Mouse (Mus musculus) gastrocnemius, postnatal 10 days (tissue): Measurements from ENCODE around the gene Mbip. TPM values are rescaled to one million over a fixed set of nuclear protein-coding genes. Genes with fewer than 3 reads are reported as not detected.

ENCODE experiments used
- DNase-seq: peaks from one replicate; pipeline ENCODE4 v3.0.0; 2021; ENCODE audit warnings: mixed read lengths
- long read RNA-seq, 2 experiments: library from polyadenylated mRNA; stranded (forward); transcript quantifications; one replicate each; pipeline ENCODE4 v2.0.0; 2021
- total RNA-seq, 2 experiments: library from RNA; stranded (reverse); gene quantifications; 2 replicates each; pipeline ENCODE4 v1.2.3; 2021

The Mbip gene
- 10 to 100 TPM in 1 of 2 experiments, 1 to 10 TPM in 1; 8.2 to 10.5 TPM for total RNA-seq
- long read RNA-seq, experiment 1, transcript Mbip-201 (9 exons, 1,512 nt) = major isoform, 5 of 7 reads
- long read RNA-seq, experiment 1, partial matches to known transcripts = 0 of 7 reads
- long read RNA-seq, experiment 1, other reads (novel, unspliced or antisense) = 1 of 7 reads
- long read RNA-seq, experiment 2, transcript Mbip-201 (9 exons, 1,512 nt) = major isoform, 8 of 13 reads
- long read RNA-seq, experiment 2, partial matches to known transcripts = 1 of 13 reads
- long read RNA-seq, experiment 2, other reads (novel, unspliced or antisense) = 3 of 13 reads

- DNase-seq = peak; percentile 99
Measured at GRCm38 (mm10) chr12:56345367-56346089, at the start of gene Mbip. TSS of gene Mbip (minus strand) at chr12:56345894.

DNA sequence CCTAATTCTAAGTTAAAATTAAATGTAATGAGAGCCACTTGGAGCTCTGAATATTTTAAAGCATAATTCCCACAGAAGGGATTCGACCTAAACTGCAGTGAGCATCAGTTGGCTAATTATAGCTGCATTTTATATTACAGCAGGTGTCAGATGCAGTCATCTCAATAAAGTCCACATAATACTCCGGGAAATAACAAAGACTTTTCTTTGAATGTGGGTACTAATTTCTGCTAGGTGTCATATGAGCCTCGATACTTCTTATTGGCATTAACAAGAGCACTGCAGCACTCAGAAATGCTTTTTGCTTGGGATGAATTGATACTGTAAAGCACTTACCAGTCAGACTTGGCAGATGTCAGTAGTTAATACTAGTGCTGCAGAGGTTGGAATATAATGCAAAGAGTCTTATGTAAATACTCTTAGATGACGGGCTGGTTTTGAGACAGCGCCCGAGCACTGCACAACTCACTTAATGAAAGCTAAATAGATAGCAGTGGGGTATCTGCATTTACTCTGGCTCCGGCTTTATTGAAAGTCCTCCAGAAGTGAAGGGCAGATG lies 42.0 kb upstream of the Mbip start:
- DNase-seq = no peak

- no peak for DNase-seq
Measured at GRCm38 (mm10) chr12:56386955-56387646, 41.4 kb upstream of the Mbip start.

DNA sequence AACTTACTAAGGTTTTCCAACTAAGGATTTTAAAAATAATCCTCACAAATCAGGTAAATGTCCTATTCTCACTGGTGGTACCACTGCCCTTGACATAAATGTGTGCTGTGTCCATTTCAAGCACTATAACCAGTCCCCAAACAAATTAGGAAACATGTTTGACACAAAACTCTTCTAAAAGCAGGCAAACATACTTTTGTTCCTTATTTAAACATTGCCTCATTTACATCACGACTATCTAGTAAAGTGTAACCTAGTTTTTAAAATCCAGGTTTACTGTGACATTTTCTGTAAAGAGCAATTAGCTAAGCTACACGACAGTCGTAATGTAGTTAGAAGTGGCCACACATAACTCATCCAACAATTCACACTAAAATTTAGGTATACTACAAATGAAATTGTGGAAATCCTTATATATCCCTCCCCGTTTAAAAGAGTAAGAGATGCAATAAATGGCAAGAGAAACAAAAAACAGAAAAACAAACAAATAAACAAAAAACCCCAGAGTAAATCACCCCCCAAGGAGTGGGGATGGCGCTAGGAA lies 851 bp downstream of the Mbip start:
- DNase-seq = no peak

GRCm38 (mm10) chr12:56339295-56340056 lies 6.2 kb downstream of the Mbip start:
- no peak for DNase-seq

DNA sequence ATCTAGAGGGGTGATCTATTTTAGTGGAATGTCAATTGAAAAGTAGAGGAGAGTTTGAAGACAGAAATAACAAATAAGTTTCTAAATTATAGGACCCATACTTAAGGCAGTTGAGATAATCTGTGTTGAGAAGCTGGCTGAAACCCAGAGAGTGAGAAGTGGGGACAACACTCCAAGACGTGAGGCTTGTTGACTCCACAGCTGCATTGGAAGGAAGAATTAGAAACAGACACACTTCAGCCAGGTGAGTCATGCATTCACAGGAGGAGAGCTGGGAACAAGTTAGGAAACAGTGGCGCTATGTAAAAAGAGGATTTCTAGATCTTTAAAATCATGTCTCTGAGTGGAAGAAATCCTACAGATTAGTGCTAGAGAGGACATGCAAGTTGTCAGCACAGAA lies 12.2 kb downstream of the Mbip start:
- DNase-seq = no peak

DNA sequence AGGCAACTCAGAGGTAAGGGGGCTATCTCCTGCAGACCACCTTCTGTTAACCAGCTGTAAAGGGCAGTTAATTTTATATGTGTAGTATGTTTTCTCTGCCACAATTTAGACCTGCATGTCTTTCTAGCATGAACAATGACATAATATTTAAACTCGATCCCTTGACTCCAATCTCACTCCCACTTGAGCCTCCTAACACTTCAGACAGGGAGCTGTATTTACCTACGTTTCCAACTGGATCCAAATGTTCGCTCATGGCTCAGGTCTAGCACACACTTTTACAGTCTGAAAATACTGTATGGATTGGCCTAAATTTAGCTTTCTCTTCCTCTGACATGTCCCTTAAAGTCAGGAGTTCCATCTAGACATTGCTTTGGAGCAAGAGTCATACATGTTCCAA lies 13.2 kb downstream of the Mbip start:
- DNase-seq = no peak

GRCm38 (mm10) chr12:56327448-56327998 lies 18.2 kb downstream of the Mbip start:
- no peak for DNase-seq

GRCm38 (mm10) chr12:56325851-56326250 lies 19.8 kb downstream of the Mbip start:
- no peak for DNase-seq

DNA sequence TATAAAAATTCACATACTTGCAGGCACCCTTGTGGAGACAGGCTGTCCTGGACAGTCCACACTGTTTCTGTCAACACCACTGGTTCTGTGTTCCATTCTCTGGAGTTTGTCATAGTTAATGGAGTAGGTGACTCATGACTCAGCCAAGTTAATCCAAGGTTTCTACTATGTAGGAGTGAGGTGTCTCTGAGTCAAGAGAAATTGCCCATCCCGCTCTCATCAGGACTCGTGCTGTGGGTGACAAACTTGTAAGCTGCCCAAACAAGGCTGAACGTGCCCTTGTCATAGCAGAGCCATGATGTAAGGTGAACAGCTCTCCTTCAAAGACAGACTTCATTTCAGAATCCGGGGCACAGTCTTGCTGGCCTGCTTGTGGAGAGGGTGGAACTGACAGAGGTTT lies 26.8 kb downstream of the Mbip start:
- no peak for DNase-seq

DNA sequence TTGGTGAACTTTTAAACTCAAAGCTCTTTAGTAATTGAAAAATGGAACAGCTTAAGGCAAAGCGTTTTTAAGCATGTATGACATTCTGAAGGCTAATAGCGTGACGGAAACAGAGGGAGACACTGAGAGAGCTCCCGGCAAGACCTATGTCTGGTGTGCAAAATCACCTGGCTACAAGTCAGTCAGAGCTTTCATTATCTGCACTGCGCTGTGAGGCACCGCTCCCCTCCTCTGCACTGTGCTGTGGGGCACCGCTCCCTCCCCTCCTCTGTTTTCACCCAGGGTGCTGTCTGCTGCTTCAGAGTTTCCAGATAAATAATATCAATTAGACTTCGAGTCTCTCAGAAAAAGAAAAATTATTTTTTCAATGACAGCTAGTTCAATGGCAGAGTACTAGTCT lies 27.6 kb downstream of the Mbip start:
- DNase-seq = no peak

- no peak for DNase-seq
Measured at GRCm38 (mm10) chr12:56305758-56306157, 39.9 kb downstream of the Mbip start.

GRCm38 (mm10) chr12:56302321-56303017 lies 43.2 kb downstream of the Mbip start:
- DNase-seq = no peak

GRCm38 (mm10) chr12:56301487-56302293 lies 44.0 kb downstream of the Mbip start:
- DNase-seq = no peak

GRCm38 (mm10) chr12:56299610-56300009 lies 46.1 kb downstream of the Mbip start:
- no peak for DNase-seq

- no peak for DNase-seq
Measured at GRCm38 (mm10) chr12:56298919-56299318, 46.8 kb downstream of the Mbip start.

DNA sequence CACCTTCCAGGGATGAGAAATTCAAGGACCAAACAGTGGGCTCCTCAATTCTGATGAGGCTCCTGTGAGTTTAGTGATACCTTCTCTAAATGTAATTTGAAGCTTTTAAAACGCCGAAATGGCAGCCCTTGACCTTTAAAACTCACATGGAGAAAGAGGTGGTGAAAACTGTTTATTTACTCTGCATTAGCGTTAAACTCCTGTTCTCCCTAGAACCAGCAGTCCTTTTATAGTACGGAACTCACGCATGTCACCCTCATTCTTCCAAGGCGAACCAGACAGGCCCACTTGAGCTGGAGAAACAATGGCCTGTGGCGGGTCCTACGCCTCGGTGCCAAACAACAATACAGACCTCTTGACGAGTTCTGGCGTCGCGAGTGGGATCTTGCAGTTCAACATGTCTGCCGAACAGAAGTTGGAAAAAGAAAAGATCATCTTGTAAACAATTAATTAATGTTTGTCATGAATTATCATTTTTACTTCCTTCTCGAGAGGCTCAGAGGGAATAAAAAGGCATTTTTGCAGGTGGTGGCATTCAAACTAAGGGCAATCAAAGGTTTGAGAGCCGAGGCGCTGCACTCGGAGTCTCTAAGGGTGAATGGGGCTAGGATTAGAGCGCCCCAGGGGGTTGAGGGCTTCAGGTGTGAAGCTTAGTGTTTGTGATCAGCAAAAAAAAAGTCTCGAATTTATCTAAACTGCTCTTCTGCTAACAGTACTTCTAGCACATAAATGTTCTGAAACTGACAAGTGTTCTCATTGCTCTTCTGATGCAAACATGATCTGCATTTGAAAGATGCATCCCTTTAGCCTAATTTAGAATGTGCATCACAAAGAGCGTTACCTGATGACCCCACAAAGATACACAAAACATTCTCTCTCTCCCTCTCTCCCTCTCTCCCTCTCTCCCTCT lies 47.5 kb downstream of the Mbip start:
- DNase-seq = no peak

GRCm38 (mm10) chr12:56297099-56297498 lies 48.6 kb downstream of the Mbip start:
- no peak for DNase-seq

DNA sequence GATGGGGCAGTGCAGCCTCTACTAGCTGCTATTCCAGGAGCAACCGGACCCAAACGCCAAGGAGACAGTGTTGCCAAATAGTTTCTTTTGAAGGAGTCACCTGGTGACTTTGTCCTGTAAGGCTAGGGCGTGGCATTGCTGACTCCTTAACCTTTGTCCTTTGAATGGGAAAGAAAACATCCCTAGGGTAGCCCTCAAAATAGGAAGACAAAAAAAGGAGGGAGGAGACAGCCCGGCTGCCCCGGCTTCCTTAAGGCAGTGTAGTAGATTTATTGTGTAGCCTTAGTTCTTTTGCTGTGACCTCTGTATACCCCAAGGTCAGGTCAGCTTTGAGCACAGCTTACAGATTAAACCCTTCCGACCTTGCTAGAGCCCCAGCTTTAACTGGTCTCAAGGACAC lies 49.2 kb downstream of the Mbip start:
- no peak for DNase-seq
